Mouse (Mus musculus) retina, postnatal 7 days (tissue): ENCODE results near the gene Coro7.
"Not testable (repeated sequence)": the region's sequence is repeated elsewhere in the genome, so short reads cannot be mapped to it uniquely, and the experiment has no call there.

Experiments used
- DNase-seq: peaks from one replicate; pipeline ENCODE4 v3.0.0-alpha.2; 2012; ENCODE audit warnings: low read depth, low spot score

Gene Coro7

DNA sequence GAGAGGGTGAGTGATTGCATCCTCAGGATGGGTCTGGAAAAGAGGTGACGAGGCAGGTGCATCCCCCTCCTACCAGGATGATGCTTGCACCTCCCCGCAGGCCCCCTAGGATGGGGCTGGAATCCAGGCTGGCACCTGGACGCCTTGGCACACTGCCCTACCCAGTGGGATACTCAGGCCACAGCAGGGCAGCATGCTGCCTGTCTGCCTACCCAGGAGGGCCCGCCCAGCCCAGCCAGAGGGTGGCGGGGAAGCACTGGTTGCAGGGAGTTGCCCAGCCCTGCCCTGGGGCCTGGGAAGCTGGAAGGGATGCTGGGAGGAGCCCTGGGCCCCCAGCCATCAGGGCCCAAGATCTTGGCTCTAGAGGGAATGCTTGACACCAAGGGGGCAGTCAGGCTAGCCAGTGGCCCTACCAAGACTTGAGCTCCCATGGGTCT, 84.0 kb downstream of the Coro7 start:
- DNase-seq: no peak

DNA sequence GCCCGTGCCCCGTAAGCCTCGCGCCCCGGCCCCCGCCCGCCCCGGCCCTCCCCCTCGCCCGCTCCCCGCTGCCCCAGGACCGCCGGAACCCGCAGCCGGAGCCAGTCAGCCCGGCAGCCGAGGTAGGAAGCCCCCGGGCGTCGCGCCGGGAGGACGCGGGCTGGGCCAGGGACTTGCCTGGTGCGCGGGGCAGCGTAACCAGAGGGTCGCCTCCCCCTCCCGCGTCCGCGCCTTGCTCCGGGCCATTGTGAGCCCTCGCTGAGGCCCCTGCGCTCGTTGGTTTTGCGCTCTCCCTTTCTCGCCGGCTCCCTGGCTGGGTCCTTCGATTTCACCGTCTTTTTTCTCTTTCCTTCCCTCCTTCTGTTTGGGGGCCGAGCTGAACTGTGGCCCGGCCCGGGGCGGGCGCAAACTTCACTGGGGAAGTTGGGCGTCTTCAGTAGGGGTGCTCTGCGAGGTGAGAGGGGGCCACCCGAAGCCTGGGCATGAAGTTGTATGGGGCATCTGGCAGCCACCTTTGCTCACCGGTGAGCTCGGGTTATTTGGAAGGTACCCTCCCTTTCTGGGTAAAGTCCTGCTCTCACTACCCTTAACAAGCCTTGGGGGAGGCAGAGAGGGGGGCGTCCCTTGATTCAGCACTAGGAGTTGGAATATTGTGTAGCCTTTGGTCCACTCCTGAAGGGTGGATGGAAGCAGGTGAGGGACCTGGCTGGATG, 84.6 kb downstream of the Coro7 start:
- no peak for DNase-seq

DNA sequence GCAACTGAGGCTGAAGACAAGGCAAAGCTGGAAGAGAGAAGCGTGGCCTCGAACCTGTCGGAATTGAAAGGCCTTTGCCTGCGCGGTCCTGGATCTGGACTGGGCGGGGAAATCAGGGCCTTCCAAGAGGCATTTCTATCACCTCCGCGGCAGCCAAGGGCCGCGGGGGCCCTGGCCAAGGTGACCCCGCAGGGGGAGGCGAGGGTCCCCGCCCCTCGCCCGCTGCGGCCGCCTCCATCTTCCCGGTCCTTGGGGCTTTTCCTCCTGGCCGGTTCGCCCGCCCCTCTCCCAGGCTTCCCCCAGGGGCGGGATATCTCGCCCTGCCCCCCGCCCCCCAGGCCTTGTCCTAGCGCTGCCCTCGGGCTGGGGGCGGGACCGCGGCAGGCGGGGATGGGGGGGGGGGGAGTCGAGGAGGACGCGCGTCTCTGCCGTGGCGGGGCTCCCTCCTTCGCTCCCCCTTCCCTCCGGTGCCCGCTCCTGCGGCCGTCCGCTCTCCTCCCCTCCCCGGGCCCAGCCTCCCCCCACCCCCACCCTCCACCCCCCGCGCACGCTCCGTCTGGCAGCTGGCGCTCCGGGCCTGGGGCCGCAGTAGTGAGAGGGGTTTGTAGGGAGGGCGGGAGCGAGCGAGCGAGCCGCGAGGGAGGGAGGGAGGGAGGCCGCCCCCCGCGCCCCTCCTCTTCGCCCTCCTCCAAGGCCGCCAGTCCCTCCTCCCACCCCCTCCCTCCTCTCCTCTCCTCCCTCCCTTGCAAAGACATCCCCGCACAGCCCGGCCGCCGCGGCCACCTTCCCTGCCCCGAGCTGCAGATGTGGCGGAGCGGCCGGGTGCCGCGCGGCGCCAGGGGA, 85.4 kb downstream of the Coro7 start, which contains the start of gene Glis2:
Glis2 (plus strand) TSS at position 743 of the 843 bp plus-strand sequence.
- peak; percentile 78 for DNase-seq

DNA sequence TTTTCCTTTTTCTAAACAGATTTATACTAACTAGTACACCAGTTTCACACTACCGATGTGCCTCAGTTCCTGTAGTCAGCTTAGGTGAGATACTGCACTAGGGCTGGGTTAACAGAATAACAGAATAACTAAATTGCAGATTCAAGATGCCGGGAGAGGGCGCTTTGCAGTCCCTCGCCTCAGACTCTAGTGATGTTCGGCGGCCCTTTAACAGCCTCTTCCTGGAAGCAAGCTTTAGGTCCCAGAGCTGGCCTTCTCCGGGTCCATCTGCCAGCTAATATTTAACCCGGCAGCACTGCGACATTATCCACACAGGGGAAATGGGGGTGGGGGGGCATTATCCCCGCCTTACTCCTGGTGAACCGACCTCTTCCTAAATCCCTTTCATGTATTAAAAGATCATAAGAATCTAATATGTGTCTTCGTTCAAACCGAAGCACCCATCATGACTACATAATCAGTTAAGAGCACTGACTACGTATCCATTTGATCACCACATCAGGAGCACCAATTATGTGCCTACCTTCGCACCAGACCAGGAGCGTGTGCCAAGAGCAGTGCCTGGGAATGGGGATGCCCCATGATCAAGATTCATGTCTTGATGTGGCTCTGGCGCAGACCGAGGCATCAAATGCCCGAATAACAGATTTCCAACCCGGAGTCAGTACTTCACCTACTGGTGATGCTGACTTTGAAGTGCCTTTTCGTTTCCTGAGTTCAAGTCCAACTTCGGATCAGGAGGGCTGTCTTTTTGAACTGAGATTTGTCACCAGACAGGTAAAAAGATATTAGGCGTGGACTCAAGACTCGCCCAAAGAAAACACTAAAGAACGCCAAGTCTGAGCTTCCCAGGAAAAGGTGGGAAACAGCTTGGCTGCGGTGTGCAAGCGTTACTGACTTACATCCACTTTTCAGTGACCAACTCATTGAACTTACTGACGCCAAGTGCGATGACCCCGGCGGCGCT, 86.4 kb downstream of the Coro7 start:
- peak; percentile 64 for DNase-seq

DNA sequence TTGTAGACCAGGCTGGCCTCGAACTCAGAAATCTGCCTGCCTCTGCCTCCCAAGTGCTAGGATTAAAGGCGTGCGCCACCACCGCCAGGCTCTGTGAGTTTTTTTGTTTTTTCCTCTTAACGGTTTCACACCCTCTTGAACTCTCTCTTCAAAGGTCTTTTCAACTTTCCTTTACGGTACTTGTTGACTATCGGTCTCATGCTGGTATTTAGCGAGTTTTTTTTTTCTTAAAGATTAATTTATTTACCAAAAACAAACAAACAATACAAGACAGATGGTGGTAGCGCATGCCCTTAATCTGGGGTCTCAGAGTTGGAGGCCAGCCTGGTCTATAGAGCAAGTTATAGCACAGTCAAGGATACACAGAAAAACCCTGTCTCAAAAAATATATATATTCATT, 89.3 kb downstream of the Coro7 start:
- DNase-seq: no peak

DNA sequence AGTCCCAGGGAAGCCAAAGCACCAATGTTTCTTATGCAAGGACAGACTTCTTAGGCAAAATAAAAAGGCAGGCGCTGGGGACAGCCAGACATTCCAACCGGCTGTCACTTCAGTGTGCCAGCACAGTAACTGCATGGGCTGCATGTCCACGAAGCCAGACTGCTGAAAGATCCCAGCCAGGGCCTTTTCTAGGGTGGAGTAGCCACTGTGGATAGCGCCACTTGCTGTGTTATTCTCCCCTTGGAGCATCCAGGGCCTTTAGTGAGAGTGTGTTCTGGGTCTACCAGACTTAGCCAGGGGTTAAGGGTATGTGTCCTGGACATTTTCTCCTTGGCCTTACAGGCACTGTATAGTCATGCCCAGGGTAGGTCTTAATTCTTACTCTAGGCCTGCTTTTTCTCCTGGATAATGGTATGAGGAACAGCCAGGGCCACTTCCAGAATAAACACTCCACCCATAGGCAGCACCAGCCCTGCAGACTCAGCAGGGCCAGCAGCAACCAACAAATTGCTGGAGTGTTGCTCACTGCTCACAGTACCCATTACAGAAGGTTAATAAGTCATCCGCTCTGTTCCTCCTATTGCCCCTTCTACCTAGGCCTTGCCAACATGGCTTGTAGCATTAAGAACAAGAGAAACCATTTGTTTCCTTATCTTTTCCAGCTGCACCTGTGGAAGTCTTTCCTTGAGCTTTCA, 91.9 kb downstream of the Coro7 start:
- no peak for DNase-seq

DNA sequence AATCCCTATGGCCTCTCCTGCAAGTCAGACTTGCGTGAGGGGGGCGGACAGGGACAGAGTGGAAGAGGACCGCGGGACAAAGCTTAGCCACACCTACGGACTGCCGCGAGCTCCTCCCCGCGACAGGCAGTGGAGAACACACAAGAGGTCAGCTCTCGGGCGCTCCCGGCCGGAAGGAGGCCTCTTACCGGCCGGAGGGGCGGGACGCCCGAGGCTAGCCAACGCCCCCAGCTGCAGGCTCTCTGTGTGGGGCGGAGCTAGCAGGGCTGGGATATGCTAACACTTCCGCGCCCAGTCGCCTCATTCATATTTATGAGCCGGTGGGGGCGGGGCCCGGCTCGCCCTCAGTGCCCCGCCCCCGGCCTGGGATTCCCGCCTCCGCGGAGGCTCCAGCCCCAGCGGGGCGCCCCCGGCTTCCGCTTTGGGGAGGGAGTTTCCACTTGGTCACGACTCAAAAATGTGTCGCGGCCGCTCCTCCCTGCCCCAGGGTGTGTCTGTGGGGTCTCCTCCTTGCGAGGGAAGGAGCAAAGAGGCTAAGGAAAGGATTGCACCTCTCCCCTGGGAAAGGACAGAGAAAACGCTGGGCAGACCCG, 93.0 kb downstream of the Coro7 start:
- DNase-seq: peak; percentile 93

DNA sequence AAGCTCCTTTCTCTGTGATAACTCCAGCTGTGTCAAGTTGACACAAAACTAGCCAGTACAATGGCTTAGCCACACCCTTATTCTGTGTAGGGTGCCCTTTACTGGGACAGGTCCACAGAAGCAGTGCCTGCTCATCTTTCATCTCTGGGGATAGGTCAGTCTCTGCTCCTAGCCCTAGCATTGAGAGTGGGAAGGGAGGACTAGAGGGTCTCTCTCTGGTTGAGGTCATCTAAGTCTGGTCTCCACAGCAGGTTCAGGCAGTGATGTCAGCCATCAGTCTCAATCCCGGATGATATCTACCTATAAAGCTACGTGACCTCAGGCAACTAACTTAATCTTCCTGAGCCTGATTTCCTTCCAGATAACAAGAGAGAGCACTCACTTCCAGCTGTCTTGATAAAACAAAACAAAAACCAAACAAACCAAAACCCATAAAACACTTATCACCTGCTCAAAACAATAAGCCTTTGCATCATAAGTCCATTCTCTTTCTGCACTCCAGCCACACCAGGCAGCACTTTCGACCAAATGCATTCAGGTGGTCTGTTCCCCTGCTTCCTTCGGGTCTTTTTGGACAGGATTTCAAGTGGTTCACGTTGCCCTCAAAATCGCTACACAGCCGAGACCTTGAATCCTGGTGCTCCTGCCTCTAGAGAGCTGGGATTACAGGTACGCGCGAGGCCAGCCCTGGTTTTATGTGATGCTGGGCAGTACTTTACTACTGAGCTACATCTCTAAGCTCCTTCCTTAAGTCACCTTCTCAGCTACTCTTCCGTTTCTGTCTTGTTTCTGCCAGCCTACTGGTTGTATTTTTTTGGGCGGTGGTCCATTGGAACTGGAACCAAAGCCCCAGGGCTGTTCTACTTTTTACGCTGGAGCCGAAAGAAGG, 93.7 kb downstream of the Coro7 start:
- no peak for DNase-seq

DNA sequence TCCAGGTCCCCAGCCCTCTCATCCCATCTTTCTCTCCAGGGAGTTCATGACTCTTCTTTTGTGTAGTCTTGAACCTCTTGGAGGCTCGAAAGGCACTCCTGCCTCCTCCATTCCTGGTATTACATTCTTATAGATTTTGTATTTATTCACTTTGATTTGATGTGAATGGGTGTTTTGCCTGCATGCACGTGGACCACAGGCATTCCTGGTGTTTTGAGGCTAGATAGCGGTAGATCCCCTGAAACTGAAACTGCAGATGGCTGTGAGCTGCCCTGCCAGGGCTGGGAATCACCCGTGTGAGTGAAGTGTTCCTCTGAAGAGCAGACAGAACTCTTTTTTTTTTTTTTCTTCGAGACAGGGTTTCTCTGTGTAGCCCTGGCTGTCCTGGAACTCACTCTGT, 95.1 kb downstream of the Coro7 start:
- no peak for DNase-seq

DNA sequence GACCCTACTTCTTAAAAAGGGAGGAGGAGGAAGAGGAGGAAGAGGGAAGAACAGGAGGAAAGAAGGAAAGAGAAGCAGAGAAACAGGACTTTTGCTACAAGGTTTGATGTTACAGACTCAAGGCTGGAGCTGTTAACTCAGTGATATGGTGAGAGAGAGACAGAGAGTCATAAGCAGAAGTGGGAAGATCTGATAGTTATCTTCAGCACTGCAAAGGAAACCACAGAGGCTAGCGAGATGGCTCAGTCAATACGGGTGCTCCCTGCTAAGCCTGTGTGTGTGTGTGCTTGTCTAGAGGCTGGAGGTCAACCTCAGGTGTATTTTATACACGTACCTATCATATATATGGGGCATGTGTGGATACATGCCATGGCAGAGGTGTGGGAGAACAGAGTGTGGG, 95.8 kb downstream of the Coro7 start:
- no peak for DNase-seq

DNA sequence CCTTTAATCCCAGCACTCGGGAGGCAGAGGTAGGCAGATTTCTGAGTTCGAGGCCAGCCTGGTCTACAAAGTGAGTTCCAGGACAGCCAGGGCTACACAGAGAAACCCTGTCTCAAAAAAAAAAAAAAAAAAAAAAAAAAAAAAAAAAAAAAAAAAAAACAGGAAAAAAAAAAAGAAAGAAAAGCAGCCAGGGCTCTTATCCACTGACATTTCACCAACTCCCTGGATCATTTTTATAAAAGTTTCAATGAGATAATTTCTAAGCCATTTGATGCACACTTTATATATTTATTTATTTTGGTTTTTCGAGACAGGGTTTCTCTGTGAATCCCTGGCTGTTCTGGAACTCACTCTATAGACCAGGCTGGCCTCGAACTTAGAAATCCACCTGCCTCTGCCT, 98.4 kb downstream of the Coro7 start:
- DNase-seq: not testable (repeated sequence)

DNA sequence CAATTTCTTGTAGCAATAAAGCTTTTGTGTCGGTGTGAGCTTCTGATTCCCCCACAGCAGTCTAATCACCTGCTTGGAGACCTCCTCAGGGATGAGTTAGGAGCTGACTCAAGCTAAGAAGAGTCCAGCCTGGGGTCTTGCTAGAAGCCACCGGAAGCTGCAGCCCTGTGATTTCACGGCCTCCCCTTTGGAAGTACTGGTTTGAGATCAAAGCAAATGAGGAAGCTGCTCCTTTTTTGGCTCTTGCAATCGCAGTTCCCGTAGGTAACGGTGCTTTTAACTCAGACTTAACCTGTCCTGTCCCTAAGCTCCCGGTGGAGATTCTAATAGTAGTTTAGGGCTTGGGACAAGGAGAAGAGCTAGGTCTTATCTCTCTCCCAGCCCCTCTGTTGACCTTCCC, 100.9 kb downstream of the Coro7 start:
- no peak for DNase-seq

DNA sequence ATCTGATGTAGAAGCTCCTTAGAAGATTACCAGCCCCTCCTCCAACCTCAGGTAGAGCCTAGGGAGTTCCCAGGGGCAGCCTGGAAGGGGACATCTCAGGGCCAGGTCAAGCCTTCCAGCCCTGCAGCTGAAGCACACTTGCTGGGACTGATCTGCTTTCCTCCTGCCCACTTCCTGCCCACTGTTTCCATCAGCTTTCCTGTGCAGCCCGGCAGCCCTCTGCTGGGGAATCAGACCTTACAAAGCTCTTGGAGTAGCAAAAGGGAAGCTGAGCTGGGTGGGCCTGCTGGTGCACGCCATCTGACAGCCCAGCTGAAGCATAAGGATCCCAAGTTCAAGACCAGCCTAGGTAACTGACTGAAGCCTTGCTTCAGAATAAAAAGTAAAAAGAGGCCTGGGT, 102.7 kb downstream of the Coro7 start:
- DNase-seq: no peak
